Mouse (Mus musculus) hindbrain, postnatal 0 days (tissue): ENCODE results near the gene Lpar3. TPM values are rescaled to one million over a fixed set of nuclear protein-coding genes. Genes with fewer than 3 reads are reported as not detected.

Experiments used
- ATAC-seq: fragments of 200-750 bp; cut with Nextera tagmentation; 2 replicates; pipeline ENCODE4 v1.8.0; 2017; ENCODE audit warnings: mild to moderate bottlenecking, moderate TSS enrichment, moderate library complexity
- DNase-seq: peaks from one replicate; pipeline ENCODE4 v3.0.0-alpha.2; 2015; ENCODE audit warnings: low spot score
- H3K27ac ChIP-seq: fragments of 300-500 bp; sonication (generic); 2 replicates; pipeline ENCODE4 v1.5.1; 2014; ENCODE audit warnings: mild to moderate bottlenecking
- H3K27me3 ChIP-seq: fragments of 300-500 bp; sonication (generic); 2 replicates; pipeline ENCODE4 v1.6.1; 2014; ENCODE audit warnings: low read length, mixed read lengths; ENCODE audit not compliant: insufficient read depth
- H3K36me3 ChIP-seq: fragments of 300-500 bp; sonication (generic); 2 replicates; pipeline ENCODE4 v1.6.1; 2014; ENCODE audit warnings: low read length, mixed read lengths; ENCODE audit not compliant: insufficient read depth
- H3K4me1 ChIP-seq: fragments of 300-500 bp; sonication (generic); 2 replicates; pipeline ENCODE4 v1.6.1; 2014; ENCODE audit warnings: antibody characterized with exemption, low read length, mixed read lengths; ENCODE audit not compliant: insufficient read depth
- H3K4me2 ChIP-seq: fragments of 300-500 bp; sonication (generic); 2 replicates; pipeline ENCODE4 v1.6.1; 2014; ENCODE audit warnings: low read depth, mild to moderate bottlenecking, low read length, moderate library complexity, mixed read lengths
- H3K4me3 ChIP-seq: fragments of 300-500 bp; sonication (generic); 2 replicates; pipeline ENCODE4 v1.5.1; 2014; ENCODE audit warnings: low read length
- H3K9ac ChIP-seq: fragments of 300-500 bp; sonication (generic); replicated peaks from 2 replicates; pipeline ENCODE4 v1.6.1; 2014; ENCODE audit warnings: mild to moderate bottlenecking, low read length, moderate library complexity, mixed read lengths
- H3K9me3 ChIP-seq: fragments of 300-500 bp; sonication (generic); 2 replicates; pipeline ENCODE4 v1.6.1; 2016; ENCODE audit warnings: low read length, mixed read lengths
- CTCF ChIP-seq: IDR thresholded peaks from 2 replicates; pipeline ENCODE4 v1.5.1; 2016; ENCODE audit warnings: antibody characterized with exemption, control low read depth, low read depth
- WGBS: fragments of 180-500 bp; shearing (Covaris S2); extraction: QIAGEN DNeasy Blood & Tissue Kit; methylation state at CpG from one replicate; pipeline ENCODE4 v1.1.7; 2014; 5-methylcytosine and 5-hydroxymethylcytosine counted together
- polyA plus RNA-seq: library from polyadenylated mRNA; unstranded; fragments of >200 nt; fragmentation: Nextera tagmentation; extraction: Ambion mirVana; gene quantifications from 2 replicates; pipeline ENCODE4 v1.2.1, GENCODE M21; 2015
- total RNA-seq: library from RNA; depleted of rRNA; stranded (reverse); fragments of >200 nt; gene quantifications from 2 replicates; pipeline ENCODE4 v1.2.3, GENCODE M21; 2014

The Lpar3 gene
- total and polyA plus RNA-seq, 2 experiments from 2014 or later: 0.50 to 0.58 TPM

DNA sequence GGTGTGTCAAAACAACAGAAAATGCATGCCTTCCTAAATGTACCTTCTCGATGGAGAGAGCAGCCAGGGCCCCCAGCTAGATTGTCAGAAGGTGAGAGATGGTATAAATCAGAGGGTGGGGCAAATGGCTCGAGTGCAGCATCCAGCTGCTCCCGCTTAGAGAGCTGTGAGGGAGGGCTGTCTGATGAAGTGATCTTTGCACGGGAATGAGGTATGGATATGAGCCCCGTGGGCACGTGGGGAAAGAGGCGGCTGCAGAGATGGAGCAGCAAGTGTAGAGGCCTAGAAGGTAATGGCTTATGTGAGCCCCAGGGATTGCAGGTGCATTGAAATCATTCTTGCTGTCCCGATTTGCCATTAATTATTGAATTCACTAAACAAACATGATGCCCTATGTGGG is 15.5 kb downstream of the Lpar3 start:
- Histone ChIP-seq H3K9me3 (no peaks in the 10 kb centered on the region), H3K9ac (no peak overlapping the region), H3K4me1 (no peaks in the 10 kb centered on the region), H3K36me3 (no peaks in the 10 kb centered on the region), H3K27me3 (no peaks in the 10 kb centered on the region), H3K4me2 (no peak overlapping the region), H3K27ac (no peak overlapping the region), H3K4me3 (no peak overlapping the region)
- no peak for DNase-seq
- ATAC-seq: no peak
- TF ChIP-seq CTCF: no peak
- WGBS: 53% methylated on average over 8 of the region's 8 CpGs

DNA sequence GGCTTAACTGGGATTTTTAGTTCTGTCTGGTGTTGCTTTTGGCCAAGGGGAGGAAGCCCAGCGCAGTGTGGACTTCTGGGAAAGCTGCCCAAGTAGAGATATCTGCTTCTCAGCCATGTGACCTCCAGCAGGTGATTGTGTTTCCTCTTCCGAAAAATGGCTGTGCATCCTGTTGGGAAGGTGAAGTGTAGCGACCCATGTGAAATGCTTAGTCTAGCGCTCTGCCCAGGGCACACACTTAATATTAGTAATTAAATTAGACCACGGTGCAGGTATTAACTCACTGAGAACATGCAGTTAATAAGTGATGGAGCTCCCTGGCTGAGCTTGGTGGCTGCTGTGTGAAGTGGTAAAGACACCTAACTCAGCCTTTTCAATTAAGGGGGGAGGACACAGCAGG is 16.9 kb downstream of the Lpar3 start:
- Histone ChIP-seq H3K4me3 (no peak overlapping the region), H3K36me3 (no peaks in the 10 kb centered on the region), H3K4me2 (no peak overlapping the region), H3K27ac (no peak overlapping the region), H3K4me1 (no peaks in the 10 kb centered on the region), H3K27me3 (no peaks in the 10 kb centered on the region), H3K9me3 (no peaks in the 10 kb centered on the region), H3K9ac (no peak overlapping the region)
- DNase-seq: peak; percentile 23
- WGBS: 75% methylated on average over 5 of the region's 5 CpGs
- ATAC-seq: peak; percentile 45; the same call in 1 of the 2 replicates
- no peak for TF ChIP-seq CTCF

DNA sequence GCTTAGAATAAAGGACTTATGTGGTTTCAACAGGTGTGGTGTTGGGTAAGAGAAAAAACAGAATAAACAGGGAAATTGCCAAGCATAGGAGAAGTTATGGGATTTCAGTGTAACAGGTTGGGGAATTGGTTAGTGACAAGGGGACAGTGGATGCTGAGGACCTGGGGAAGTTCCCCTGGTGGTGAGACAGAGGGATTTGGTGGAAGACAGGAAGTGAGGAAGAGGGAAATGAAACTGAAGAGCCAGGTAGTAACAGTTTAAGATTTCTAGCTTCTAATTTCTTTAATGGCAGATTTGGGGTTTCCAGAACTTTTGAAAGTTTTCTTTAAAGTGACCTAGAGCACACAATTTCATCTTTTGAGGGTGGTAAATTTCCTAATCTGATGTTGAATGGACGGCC is 23.9 kb downstream of the Lpar3 start:
- DNase-seq: no peak
- Histone ChIP-seq H3K27me3 (no peaks in the 10 kb centered on the region), H3K4me3 (no peak overlapping the region), H3K9ac (no peak overlapping the region), H3K9me3 (no peaks in the 10 kb centered on the region), H3K4me1 (no peaks in the 10 kb centered on the region), H3K36me3 (no peaks in the 10 kb centered on the region), H3K4me2 (no peak overlapping the region), H3K27ac (no peak overlapping the region)
- ATAC-seq: no peak
- no peak for TF ChIP-seq CTCF
- 85% methylated on average over 1 of the region's 1 CpGs for WGBS

DNA sequence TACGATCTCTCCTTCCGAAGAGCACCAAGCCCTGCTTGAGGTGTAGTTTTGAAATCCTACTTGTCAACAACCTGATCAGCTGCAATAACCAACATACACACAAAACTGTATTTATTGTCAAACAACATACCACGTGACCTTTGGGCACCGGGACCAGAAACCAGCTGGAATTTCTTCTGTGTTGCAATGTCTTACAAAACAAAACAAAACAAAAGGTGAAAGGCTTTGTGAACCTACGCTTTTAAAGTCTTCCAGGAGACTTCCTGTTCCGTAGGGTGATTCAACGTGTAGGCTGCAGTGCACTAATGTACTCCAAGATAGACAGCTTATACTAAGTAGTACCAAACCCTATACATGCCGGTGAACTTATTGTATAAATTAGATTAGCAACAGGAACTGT is 25.8 kb downstream of the Lpar3 start:
- Histone ChIP-seq H3K9me3 (no peaks in the 10 kb centered on the region), H3K27ac (no peak overlapping the region), H3K27me3 (no peaks in the 10 kb centered on the region), H3K4me1 (no peaks in the 10 kb centered on the region), H3K9ac (no peak overlapping the region), H3K36me3 (no peaks in the 10 kb centered on the region), H3K4me3 (no peak overlapping the region), H3K4me2 (no peak overlapping the region)
- ATAC-seq (no peak), DNase-seq (no peak)
- WGBS: 83% methylated on average over 8 of the region's 8 CpGs
- no peak for TF ChIP-seq CTCF

DNA sequence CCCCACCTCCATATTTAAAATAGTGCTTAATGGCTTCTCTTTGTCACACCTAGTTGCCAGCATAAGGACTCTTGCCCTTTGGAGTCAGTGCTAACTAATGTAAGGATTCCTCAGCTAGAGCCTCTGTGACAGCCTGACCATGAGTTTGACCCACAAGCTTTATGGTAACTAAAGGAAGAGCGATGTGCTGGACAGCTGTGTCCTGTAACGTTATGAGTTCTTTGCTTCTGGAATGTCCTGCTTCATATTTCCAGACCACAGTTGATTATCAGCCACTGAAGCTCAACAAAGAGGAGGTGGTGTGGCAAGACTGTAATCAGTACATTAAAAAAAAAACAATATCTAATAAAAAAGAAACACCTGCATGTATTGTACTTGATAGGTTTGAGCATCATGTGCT is 26.2 kb downstream of the Lpar3 start:
- ATAC-seq (no peak), DNase-seq (no peak)
- Histone ChIP-seq H3K27ac (no peak overlapping the region), H3K4me3 (no peak overlapping the region), H3K4me1 (no peaks in the 10 kb centered on the region), H3K27me3 (no peaks in the 10 kb centered on the region), H3K9ac (no peak overlapping the region), H3K4me2 (no peak overlapping the region), H3K9me3 (no peaks in the 10 kb centered on the region), H3K36me3 (no peaks in the 10 kb centered on the region)
- no peak for TF ChIP-seq CTCF
- 88% methylated on average over 2 of the region's 2 CpGs for WGBS

DNA sequence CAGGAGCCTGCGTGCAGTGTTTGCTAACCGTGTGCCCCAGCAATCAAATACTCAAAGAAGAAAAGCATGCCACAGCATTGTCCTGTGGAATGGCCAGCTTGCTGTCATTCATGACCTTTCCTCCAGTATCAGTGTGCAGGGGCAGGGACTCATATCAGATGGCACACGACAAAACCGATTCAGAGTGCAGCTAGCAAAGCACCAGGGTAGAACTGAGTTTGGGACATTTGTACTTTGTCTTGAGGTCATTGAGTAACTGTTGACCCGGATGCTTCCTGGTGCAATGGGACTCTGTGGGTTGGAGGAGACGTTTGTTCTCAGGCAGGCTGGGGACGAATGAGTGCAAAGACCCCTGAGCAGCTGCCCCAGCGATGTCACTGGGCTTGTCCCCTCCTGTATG is 29.1 kb downstream of the Lpar3 start:
- Histone ChIP-seq H3K9me3 (no peaks in the 10 kb centered on the region), H3K9ac (no peak overlapping the region), H3K27ac (no peak overlapping the region), H3K36me3 (no peaks in the 10 kb centered on the region), H3K27me3 (no peaks in the 10 kb centered on the region), H3K4me2 (no peak overlapping the region), H3K4me3 (no peak overlapping the region), H3K4me1 (no peaks in the 10 kb centered on the region)
- ATAC-seq (no peak), DNase-seq (no peak)
- 81% methylated on average over 8 of the region's 8 CpGs for WGBS
- TF ChIP-seq CTCF: no peak

DNA sequence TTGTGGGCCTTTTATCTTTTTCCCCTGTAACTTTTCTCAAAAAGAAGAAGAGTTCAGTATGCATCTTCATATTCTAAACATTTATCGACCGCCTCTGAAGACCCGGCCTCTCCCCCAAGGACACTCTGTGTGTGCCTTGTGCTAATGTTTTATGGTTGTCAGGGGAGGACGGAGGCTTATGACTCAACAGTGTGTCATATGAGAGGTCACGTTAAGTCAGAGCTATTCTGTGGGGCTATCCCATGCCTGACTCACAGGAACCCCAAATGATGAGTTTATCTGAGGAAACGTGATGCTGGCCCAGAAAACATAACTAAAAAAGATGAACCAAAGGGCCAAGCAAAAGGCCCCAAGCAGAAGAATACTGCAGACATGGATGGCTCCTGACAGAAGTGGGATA is 31.0 kb downstream of the Lpar3 start:
- no peak for TF ChIP-seq CTCF
- Histone ChIP-seq H3K4me1 (no peaks in the 10 kb centered on the region), H3K9me3 (no peaks in the 10 kb centered on the region), H3K27ac (no peak overlapping the region), H3K27me3 (no peaks in the 10 kb centered on the region), H3K4me2 (no peak overlapping the region), H3K4me3 (no peak overlapping the region), H3K9ac (no peak overlapping the region), H3K36me3 (no peaks in the 10 kb centered on the region)
- WGBS: 89% methylated on average over 6 of the region's 6 CpGs
- DNase-seq (no peak), ATAC-seq (no peak)
